Mouse (Mus musculus): ENCODE measurements around the gene Kdr. TPM values are rescaled to one million over a fixed set of nuclear protein-coding genes. Genes with fewer than 3 reads are reported as not detected.
"Not testable (repeated sequence)": the region's sequence is repeated elsewhere in the genome, so short reads cannot be mapped to it uniquely, and the experiment has no call there.

Gene Kdr
- total RNA-seq, 2 experiments from 2014 or later: 11.8 to 16.9 TPM

DNA sequence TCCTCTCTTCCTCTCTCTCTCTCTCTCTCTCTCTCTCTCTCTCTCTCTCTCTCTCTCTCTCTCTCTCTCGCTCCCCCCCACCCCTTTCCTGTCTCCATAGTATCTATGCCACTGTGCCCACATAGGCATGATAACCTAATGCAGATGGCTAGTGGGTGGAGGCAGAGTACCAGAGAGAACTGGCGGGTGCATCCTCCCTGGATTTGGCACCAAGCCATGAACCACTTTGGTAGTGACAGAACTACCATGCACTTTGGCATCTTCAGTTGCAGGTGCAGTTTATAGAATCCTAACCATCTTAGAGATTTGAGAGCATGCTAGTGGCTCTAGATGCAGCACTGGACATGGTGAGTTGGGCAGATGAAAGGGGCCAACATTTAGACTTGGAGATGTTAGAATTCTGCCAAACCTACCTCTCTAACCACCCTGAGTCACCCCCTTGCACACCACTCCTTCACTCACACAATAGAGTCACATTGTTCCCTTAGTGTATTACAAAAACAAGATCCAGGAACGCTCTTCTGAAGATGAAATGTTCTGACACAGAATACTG is 23.4 kb downstream of the Kdr start:
- no peak for DNase-seq
- TF ChIP-seq CTCF (IDR thresholded peaks at IDR 0.05): no peak
- intact Hi-C loops (cut with DNase I): no loop called here
- Histone ChIP-seq H3K4me3 (no peak overlapping the region), H3K27ac (no peak overlapping the region)

DNA sequence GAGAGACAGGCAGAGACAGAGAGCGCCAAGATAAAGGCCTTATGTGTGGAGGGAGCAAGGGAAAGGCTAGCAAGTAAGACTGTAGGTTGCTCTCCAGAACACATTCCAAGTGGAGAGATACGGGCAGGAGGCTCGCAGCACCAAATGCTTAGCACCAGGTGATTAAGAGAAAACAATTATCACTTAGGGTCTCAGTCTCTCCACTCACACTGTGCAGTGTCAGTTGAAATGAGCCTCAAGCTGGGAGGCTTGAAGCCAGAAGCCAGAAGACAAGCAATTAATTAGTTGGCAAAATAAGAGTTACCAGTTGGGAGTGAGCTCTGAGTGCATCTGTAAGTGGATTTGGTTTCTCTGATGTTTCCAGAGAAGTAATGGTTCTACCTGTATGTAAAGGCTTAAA is 24.0 kb downstream of the Kdr start:
- no peak for TF ChIP-seq CTCF (IDR thresholded peaks at IDR 0.05)
- no peak for DNase-seq
- intact Hi-C loops (cut with DNase I): no loop called here
- H3K27ac ChIP-seq: no peak overlapping the region
- H3K4me3 ChIP-seq: no peak overlapping the region

DNA sequence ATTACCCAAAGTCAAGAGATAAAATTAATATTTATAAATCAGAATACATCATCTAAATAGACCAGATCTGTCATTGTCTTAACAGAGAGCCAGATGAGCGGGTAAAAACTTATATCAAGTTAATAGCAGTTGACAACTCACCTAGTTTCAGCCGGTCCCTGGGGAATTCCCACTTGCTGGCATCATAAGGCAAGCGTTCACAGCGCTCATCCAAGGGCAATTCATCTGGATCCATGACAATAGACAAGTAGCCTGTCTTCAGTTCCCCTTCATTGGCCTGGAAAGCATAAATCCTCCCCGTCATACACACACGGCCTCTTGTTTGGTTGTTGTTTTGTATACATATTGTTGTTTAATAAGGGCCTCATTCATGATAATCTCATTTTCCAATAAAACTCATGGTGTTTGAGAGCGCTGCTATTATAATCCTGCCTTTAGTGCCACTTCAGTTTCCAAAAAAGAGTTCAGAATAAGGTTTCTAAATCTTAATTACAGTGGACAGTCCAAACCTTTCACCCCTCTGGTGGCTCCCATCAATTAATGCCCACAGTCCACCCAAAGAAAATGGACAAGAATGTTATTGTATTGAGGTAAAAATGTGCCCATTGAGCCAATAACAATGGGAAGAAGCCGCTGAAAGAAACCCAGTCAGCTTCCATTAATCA is 26.0 kb downstream of the Kdr start:
- DNase-seq: no peak

DNA sequence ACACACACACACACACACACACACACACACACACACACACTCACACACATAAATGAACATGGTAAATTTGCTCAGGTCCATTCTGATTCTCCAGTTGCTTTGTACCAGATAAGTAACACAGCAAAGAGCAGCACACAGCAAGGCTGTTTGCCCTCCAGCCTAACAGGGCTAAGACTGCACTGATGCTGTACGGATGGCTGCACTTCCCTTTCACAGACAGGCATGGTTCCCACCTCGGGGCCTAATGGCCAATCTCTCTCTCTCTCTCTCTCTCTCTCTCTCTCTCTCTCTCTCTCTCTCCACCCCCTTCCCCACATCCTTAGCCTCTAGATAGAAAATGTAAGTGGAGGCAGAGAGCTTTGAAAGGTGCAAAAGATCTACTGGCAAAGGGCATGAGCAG is 27.4 kb downstream of the Kdr start:
- Histone ChIP-seq H3K4me3 (no peak overlapping the region), H3K27ac (no peak overlapping the region)
- no peak for TF ChIP-seq CTCF (IDR thresholded peaks at IDR 0.05)
- DNase-seq: no peak
- intact Hi-C loops (cut with DNase I): no loop called here

More for the DNA sequence above, 26.0 kb downstream of the Kdr start:
- TF ChIP-seq CTCF (IDR thresholded peaks at IDR 0.05): no peak
- Histone ChIP-seq H3K4me3 (no peak overlapping the region), H3K27ac (no peak overlapping the region)
- intact Hi-C loops (cut with DNase I): no loop called here

DNA sequence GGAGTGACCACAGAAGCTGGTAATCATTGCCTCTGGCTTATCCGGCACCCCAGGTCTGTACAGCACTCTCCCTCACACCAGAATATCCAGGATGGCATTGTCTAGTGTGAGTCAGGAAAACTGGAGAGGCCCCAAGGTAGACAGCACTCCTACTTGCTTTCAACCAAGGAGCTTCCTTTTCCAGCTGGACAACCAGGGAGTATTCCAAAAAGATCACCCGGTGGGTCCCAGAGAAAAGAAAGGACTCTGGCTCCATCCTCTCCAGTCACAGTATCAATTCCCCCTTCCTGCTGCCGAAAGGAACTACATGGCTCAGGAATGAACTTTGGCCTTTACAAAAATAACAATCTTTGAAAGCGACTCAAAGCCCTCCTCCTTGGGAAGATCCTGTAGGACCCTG is 32.9 kb downstream of the Kdr start:
- TF ChIP-seq CTCF (IDR thresholded peaks at IDR 0.05): no peak
- Histone ChIP-seq H3K4me3 (no peak overlapping the region), H3K27ac (peak overlapping the region; percentile 64)
- intact Hi-C loops (cut with DNase I): no loop called here
- DNase-seq: no peak

DNA sequence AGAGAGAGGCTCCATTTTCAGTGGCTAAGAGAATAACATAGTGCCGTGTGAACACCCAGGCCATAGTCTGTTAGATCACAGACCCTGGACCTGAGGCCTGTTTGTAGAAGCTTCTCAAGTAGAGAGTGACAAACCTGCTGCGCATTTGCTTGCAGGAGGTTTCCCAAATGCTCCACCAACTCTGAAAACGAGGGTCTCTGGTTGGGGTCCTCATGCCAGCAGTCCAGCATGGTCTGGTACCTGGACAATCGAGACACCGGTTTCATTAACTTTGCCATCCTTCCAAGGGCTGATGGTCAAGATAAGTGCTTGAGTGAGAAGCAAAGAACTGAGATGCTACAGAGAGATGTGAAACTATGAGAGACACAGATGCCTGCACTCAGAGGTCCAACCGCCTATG is 35.0 kb downstream of the Kdr start:
- intact Hi-C loops (cut with DNase I): no loop called here
- Histone ChIP-seq H3K4me3 (no peak overlapping the region), H3K27ac (no peak overlapping the region)
- TF ChIP-seq CTCF (IDR thresholded peaks at IDR 0.05): no peak
- no peak for DNase-seq

DNA sequence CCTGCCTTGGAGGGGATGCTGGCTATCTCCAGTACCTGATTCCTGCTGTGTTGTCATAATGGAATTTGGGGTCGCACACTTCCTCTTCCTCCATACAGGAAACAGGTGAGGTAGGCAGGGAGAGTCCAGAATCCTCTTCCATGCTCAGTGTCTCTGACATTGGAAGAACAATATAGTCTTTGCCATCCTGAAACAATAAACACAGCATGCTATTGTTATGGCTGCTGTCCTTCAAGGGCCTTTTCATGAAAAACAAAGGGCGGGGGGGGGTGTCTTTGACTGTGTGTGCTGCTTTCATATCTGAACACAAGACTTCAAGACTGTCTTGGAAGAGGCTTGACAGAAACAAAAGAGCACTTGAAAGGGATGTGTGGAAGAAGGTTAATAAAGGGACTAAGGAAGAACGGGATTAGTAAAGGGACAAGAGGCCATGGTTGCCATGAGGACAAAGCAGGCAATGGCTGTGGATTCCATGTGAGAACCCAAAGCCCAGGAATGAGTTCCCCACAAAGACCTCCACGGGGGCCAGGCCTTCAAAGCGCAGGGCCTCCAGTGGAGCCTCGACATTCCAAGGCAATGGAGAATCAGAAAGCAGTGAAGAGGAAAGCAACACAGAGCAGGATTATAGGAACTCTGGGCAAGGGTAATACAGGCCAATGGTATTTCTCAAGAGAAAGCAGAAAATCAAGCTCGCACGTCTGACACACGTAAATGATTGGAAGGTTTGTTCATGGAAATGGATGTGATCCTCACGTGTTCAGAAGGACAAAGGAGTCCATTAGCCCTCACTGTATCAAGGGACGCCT is 36.3 kb downstream of the Kdr start:
- no peak for TF ChIP-seq CTCF (IDR thresholded peaks at IDR 0.05)
- intact Hi-C loops (cut with DNase I): no loop called here
- DNase-seq: no peak
- no peak overlapping the region for H3K4me3 ChIP-seq
- peak overlapping the region; percentile 20; the same call in 1 of the 2 replicates for H3K27ac ChIP-seq

DNA sequence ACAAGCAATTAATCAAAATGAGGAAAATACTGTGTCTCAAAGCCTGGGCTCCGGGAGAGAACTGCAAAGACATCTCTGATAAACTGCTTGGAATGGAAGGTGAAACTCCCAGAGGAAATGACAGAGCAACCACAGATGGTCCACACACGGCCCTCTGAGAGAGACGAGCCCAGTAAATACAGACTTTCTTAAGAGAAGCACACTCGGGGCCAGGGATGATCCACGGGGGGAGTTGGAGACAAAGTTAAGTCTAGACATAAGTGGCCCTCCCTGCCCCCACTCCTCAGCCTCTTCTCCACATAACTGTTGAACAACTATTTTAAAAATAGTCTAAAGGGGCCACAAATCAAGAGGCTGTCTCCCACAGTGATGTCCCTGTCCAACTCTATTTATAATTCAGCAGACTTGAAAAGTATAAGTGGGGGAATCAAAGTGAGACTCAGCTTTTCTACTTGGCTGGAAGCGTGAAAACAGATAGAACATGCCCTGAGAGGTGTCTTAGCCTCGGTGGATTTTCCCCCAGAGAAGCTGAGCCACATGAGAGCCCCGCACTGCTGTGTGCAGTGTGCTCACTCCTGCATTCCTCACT is 39.0 kb downstream of the Kdr start:
- peak; percentile 34 for DNase-seq
- TF ChIP-seq CTCF (IDR thresholded peaks at IDR 0.05): no peak
- intact Hi-C loops (cut with DNase I): no loop called here
- H3K27ac ChIP-seq: peak overlapping the region; percentile 77
- H3K4me3 ChIP-seq: peak overlapping the region; percentile 20

DNA sequence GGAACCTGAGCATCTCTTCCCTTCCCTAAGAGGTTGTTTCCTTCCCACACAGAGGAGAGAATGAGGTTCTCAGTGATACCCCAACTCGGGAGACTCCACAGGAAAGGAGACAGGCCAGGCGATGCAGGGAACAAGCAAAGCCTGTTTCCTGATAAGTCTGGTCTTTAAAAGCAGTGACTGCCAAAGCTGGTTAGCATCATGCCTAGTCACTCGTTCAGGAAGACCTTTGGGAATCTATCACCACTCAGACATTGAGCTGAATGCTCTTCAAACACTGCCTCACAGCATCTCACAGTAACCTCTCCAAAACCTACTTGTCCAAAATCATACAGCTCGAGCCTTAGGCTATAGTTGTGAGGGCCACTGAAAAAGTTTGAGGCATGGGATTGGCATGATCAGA is 40.2 kb downstream of the Kdr start:
- TF ChIP-seq CTCF (IDR thresholded peaks at IDR 0.05): no peak
- Histone ChIP-seq H3K27ac (0 out of 2 replicates have a peak overlapping the region, but pooled peaks have one; percentile 12), H3K4me3 (no peak overlapping the region)
- intact Hi-C loops (cut with DNase I): no loop called here
- DNase-seq: no peak

DNA sequence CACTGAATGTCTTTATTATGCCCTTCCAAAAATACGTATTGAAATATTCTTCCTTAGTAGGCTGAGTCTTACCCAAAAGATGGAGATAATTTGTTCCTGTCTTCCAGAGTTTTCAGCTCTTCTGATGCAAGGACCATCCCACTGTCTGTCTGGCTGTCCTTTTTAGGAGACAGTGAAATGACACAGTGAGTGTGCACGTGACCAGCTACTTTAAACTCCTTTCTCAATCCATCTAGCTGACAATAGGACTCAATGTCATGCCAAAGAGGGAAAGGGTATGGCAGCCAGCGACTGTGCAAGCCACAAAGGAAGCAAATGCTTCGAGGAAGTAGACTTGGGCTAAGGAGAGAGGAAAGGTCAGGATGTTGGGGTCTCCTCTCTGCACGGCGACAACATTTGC is 42.0 kb downstream of the Kdr start:
- no peak overlapping the region for H3K4me3 ChIP-seq
- intact Hi-C loops (cut with DNase I): no loop called here
- H3K27ac ChIP-seq: no peak overlapping the region; the same call in 1 of the 2 replicates
- no peak for TF ChIP-seq CTCF (IDR thresholded peaks at IDR 0.05)
- DNase-seq: no peak

DNA sequence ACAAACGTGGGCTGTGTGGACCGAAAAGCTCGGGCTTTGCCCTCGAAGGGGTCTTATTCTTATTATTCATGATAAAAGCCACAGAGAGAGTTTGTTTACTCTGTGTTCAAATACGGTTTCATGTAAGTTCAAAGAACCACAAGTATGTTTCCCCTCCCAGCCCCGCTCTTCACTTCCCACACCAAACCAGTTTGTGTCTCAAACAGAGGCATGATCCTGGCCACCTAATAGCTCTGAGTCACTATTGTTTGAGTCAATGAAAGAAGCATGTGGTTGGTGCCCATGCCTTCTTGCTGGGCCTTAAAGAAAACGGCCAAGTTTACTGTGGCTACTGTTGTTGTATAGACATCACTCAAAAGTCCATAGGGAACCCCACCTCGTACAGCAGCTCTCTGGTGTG is 43.0 kb downstream of the Kdr start:
- H3K4me3 ChIP-seq: no peak overlapping the region
- H3K27ac ChIP-seq: peak overlapping the region; percentile 35; the same call in 1 of the 2 replicates
- intact Hi-C loops (cut with DNase I): no loop called here
- no peak for DNase-seq
- no peak for TF ChIP-seq CTCF (IDR thresholded peaks at IDR 0.05)

DNA sequence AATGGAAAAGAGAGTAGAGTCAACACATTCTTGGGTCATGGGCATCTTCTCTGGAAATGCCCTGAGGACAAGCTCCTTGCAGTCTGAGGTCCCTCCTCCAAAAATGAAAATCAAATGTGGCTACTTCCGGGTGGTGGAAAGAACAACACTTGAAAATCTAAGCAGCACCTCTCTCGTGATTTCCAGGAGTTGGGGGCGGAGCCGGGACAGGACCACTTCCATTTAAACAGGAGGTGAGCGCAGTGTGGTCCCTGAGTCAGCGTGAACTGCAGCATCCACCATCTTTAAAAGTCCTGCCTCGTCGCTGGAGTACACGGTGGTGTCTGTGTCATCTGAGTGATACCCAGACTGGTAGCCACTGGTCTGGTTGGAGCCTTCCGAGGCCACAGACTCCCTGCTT is 44.1 kb downstream of the Kdr start:
- intact Hi-C loops (cut with DNase I): no loop called here
- TF ChIP-seq CTCF (IDR thresholded peaks at IDR 0.05): no peak
- H3K27ac ChIP-seq: peak overlapping the region; percentile 87
- DNase-seq: no peak
- peak overlapping the region; percentile 59 for H3K4me3 ChIP-seq

DNA sequence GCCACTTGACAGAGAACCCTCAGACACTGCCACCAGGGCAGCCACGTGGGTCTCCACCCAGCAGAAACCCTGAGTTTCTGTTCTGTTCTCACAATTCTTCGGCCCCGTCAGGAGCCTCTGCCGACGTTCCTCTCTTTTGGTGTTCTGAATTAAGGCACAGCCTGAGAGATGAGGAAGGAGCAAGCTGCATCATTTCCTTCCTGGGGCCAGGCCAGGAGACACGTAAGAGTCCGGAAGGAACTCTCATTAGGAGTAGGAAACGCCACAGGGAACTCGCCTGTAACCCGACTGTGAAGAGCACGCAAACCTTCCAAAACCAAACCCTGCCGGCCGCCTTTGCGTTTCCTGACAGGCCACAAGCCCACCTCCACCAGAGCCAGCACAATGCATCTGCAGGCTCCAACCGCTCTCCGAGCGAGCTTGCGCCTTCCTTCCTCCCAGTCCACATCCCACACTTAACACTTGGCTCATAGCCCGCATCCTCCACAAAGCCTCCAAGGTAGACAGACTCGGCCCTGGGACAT is 44.7 kb downstream of the Kdr start:
- peak; percentile 82 for DNase-seq
- intact Hi-C loops (cut with DNase I): no loop called here
- H3K4me3 ChIP-seq: peak overlapping the region; percentile 59

DNA sequence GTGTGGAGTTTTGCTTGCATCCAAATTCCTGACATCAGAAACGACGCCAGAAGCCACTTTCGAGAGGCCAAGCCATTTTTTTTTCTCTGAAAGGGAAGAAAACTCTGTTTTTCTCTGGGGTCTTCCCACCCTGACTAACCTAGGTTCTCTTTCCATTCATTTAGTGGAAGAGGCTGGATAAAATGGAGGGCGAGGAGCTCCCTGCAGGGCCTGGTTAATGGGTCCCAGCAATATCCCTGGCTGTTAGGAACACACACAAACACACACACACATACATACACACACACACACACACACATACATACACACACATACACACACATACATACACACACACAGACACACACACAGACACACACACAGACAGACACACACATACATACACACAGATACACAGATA is 46.8 kb downstream of the Kdr start:
- intact Hi-C loops (cut with DNase I); DNase-seq; H3K4me3 ChIP-seq; H3K27ac ChIP-seq: not testable (repeated sequence)

More for the DNA sequence above, 44.7 kb downstream of the Kdr start:
- H3K27ac ChIP-seq: peak overlapping the region; percentile 87
- no peak for TF ChIP-seq CTCF (IDR thresholded peaks at IDR 0.05)

Data from gastrocnemius, adult 2 months (tissue).